Mouse (Mus musculus): ENCODE measurements at regions not wholly inside any gene's neighbourhood (a gene's known extent, or its start where the extent isn't known, plus 50 kb on each side); places are given as distances from the start of the nearest gene placed in this dataset.

GRCm38 (mm10) chr14:97446793-97447192 lies 722.8 kb downstream of the Dach1 start:
- no peaks in the 10 kb centered on the region for H3K9me3 ChIP-seq (ENCODE audit: control insufficient read depth, insufficient read depth, low read depth, low read length)
- H3K4me3 ChIP-seq (ENCODE audit: insufficient read depth in 1 of 2, low read depth in 1 of 2, low read length in 2 of 2, poor library complexity in 1 of 2, severe bottlenecking in 1 of 2), result no peak overlapping the region
- H3K27ac ChIP-seq (ENCODE audit: insufficient read depth, low read depth, low read length, poor library complexity, severe bottlenecking), result no peak overlapping the region
- H3K4me1 ChIP-seq (ENCODE audit: control insufficient read depth in 2 of 2, insufficient read depth in 2 of 2, low read length in 2 of 2, poor library complexity in 1 of 2), result no peaks in the 10 kb centered on the region
- no peak overlapping the region for H3K9ac ChIP-seq (ENCODE audit: insufficient read depth, low read depth, low read length, poor library complexity, severe bottlenecking)
- TF ChIP-seq MAFK (IDR thresholded peaks at IDR 0.05; ENCODE audit: insufficient read depth, low read depth, low read length) (no peak), ZC3H11A (IDR thresholded peaks at IDR 0.05; ENCODE audit: borderline replicate concordance, low read depth, low read length) (no peak), HCFC1 (IDR thresholded peaks at IDR 0.05; ENCODE audit: borderline replicate concordance, insufficient read depth, low read length) (no peak)
- in situ Hi-C loops (cut with MboI; ENCODE audit: low sequenced_read_pairs in 2 of 2, unreplicated experiment in 2 of 2), result no loop called here
- DNase-seq (ENCODE audit: low read depth, low spot score), result no peak
- no peaks in the 10 kb centered on the region for H3K36me3 ChIP-seq (ENCODE audit: control insufficient read depth, insufficient read depth, low read length, poor library complexity, severe bottlenecking)

GRCm38 (mm10) chr14:97440326-97440725 lies 729.2 kb downstream of the Dach1 start:
- TF ChIP-seq CHD2 (IDR thresholded peaks at IDR 0.05; ENCODE audit: low read depth, low read length), result no peak
- TF ChIP-seq MAFK (IDR thresholded peaks at IDR 0.05; ENCODE audit: insufficient read depth, low read depth, low read length), result no peak
- TF ChIP-seq ZNF384 (IDR thresholded peaks at IDR 0.05; ENCODE audit: low read depth, low read length), result no peak
- TF ChIP-seq HCFC1 (IDR thresholded peaks at IDR 0.05; ENCODE audit: borderline replicate concordance, insufficient read depth, low read length), result no peak
- TF ChIP-seq ZC3H11A (IDR thresholded peaks at IDR 0.05; ENCODE audit: borderline replicate concordance, low read depth, low read length), result no peak
- in situ Hi-C loops (cut with MboI; ENCODE audit: low sequenced_read_pairs in 2 of 2, unreplicated experiment in 2 of 2), result no loop called here
- H3K4me1 ChIP-seq (ENCODE audit: control insufficient read depth in 2 of 2, insufficient read depth in 2 of 2, low read length in 2 of 2, poor library complexity in 1 of 2), result no peaks in the 10 kb centered on the region
- H3K4me3 ChIP-seq (ENCODE audit: insufficient read depth in 1 of 2, low read depth in 1 of 2, low read length in 2 of 2, poor library complexity in 1 of 2, severe bottlenecking in 1 of 2), result no peak overlapping the region
- no peak overlapping the region for H3K9ac ChIP-seq (ENCODE audit: insufficient read depth, low read depth, low read length, poor library complexity, severe bottlenecking)
- no peak overlapping the region for H3K27ac ChIP-seq (ENCODE audit: insufficient read depth, low read depth, low read length, poor library complexity, severe bottlenecking)
- no peak for DNase-seq (ENCODE audit: low read depth, low spot score)
- no peaks in the 10 kb centered on the region for H3K36me3 ChIP-seq (ENCODE audit: control insufficient read depth, insufficient read depth, low read length, poor library complexity, severe bottlenecking)
- no peaks in the 10 kb centered on the region for H3K9me3 ChIP-seq (ENCODE audit: control insufficient read depth, insufficient read depth, low read depth, low read length)

GRCm38 (mm10) chr14:97435453-97436233 lies 733.9 kb downstream of the Dach1 start:
- no peaks in the 10 kb centered on the region for H3K36me3 ChIP-seq (ENCODE audit: control insufficient read depth, insufficient read depth, low read length, poor library complexity, severe bottlenecking)
- no peak overlapping the region for H3K9ac ChIP-seq (ENCODE audit: insufficient read depth, low read depth, low read length, poor library complexity, severe bottlenecking)
- no peaks in the 10 kb centered on the region for H3K4me1 ChIP-seq (ENCODE audit: control insufficient read depth in 2 of 2, insufficient read depth in 2 of 2, low read length in 2 of 2, poor library complexity in 1 of 2)
- in situ Hi-C loops (cut with MboI; ENCODE audit: low sequenced_read_pairs in 2 of 2, unreplicated experiment in 2 of 2), result no loop called here
- H3K27ac ChIP-seq (ENCODE audit: insufficient read depth, low read depth, low read length, poor library complexity, severe bottlenecking), result no peak overlapping the region
- H3K4me3 ChIP-seq (ENCODE audit: insufficient read depth in 1 of 2, low read depth in 1 of 2, low read length in 2 of 2, poor library complexity in 1 of 2, severe bottlenecking in 1 of 2), result no peak overlapping the region
- no peak for DNase-seq (ENCODE audit: low read depth, low spot score)
- H3K9me3 ChIP-seq (ENCODE audit: control insufficient read depth, insufficient read depth, low read depth, low read length), result no peaks in the 10 kb centered on the region
- no peak for TF ChIP-seq ZC3H11A (IDR thresholded peaks at IDR 0.05; ENCODE audit: borderline replicate concordance, low read depth, low read length)
- no peak for TF ChIP-seq HCFC1 (IDR thresholded peaks at IDR 0.05; ENCODE audit: borderline replicate concordance, insufficient read depth, low read length)
- TF ChIP-seq CHD2 (IDR thresholded peaks at IDR 0.05; ENCODE audit: low read depth, low read length), result no peak
- TF ChIP-seq MAFK (IDR thresholded peaks at IDR 0.05; ENCODE audit: insufficient read depth, low read depth, low read length), result no peak
- TF ChIP-seq ZNF384 (IDR thresholded peaks at IDR 0.05; ENCODE audit: low read depth, low read length), result no peak

GRCm38 (mm10) chr14:97431221-97431620 lies 738.3 kb downstream of the Dach1 start:
- Histone ChIP-seq H3K9ac (ENCODE audit: insufficient read depth, low read depth, low read length, poor library complexity, severe bottlenecking) (no peak overlapping the region), H3K9me3 (ENCODE audit: control insufficient read depth, insufficient read depth, low read depth, low read length) (no peaks in the 10 kb centered on the region), H3K27ac (ENCODE audit: insufficient read depth, low read depth, low read length, poor library complexity, severe bottlenecking) (no peak overlapping the region), H3K4me3 (ENCODE audit: insufficient read depth in 1 of 2, low read depth in 1 of 2, low read length in 2 of 2, poor library complexity in 1 of 2, severe bottlenecking in 1 of 2) (no peak overlapping the region), H3K4me1 (ENCODE audit: control insufficient read depth in 2 of 2, insufficient read depth in 2 of 2, low read length in 2 of 2, poor library complexity in 1 of 2) (no peaks in the 10 kb centered on the region), H3K36me3 (ENCODE audit: control insufficient read depth, insufficient read depth, low read length, poor library complexity, severe bottlenecking) (no peaks in the 10 kb centered on the region)
- TF ChIP-seq MAFK (IDR thresholded peaks at IDR 0.05; ENCODE audit: insufficient read depth, low read depth, low read length), result no peak
- TF ChIP-seq ZNF384 (IDR thresholded peaks at IDR 0.05; ENCODE audit: low read depth, low read length), result no peak
- TF ChIP-seq ZC3H11A (IDR thresholded peaks at IDR 0.05; ENCODE audit: borderline replicate concordance, low read depth, low read length), result no peak
- no peak for TF ChIP-seq CHD2 (IDR thresholded peaks at IDR 0.05; ENCODE audit: low read depth, low read length)
- TF ChIP-seq HCFC1 (IDR thresholded peaks at IDR 0.05; ENCODE audit: borderline replicate concordance, insufficient read depth, low read length), result no peak
- in situ Hi-C loops (cut with MboI; ENCODE audit: low sequenced_read_pairs in 2 of 2, unreplicated experiment in 2 of 2), result no loop called here
- DNase-seq (ENCODE audit: low read depth, low spot score), result no peak
